Mouse (Mus musculus): Measurements from ENCODE around the gene Plekhj1.
A peak's percentile ranks its signal among the peaks of the same experiment; 100 is the strongest.
"Not testable (repeated sequence)": the region's sequence is repeated elsewhere in the genome, so short reads cannot be mapped to it uniquely, and the experiment has no call there.

Plekhj1 gene

GRCm38 (mm10) chr10:80826151-80827062 is 28.0 kb upstream of the Plekhj1 start, which contains the start of gene Oaz1:
TSS of gene Oaz1 (plus strand) at chr10:80826656.
- DNase-seq (ENCODE audit: low spot score), result peak; percentile 99

- no peak for DNase-seq (ENCODE audit: low spot score)
Measured at GRCm38 (mm10) chr10:80824827-80825226, 26.4 kb upstream of the Plekhj1 start.

- no peak for DNase-seq (ENCODE audit: low spot score)
Measured at GRCm38 (mm10) chr10:80823847-80824643, 25.6 kb upstream of the Plekhj1 start.

GRCm38 (mm10) chr10:80823316-80823715 is 24.9 kb upstream of the Plekhj1 start:
- no peak for DNase-seq (ENCODE audit: low spot score)

- no peak for DNase-seq (ENCODE audit: low spot score)
Measured at GRCm38 (mm10) chr10:80822528-80822927, 24.1 kb upstream of the Plekhj1 start.

- DNase-seq (ENCODE audit: low spot score), result peak; percentile 54
Measured at GRCm38 (mm10) chr10:80821991-80822390, 23.6 kb upstream of the Plekhj1 start.

- no peak for DNase-seq (ENCODE audit: low spot score)
Measured at GRCm38 (mm10) chr10:80819406-80819805, 21.0 kb upstream of the Plekhj1 start.

- no peak for DNase-seq (ENCODE audit: low spot score)
Measured at GRCm38 (mm10) chr10:80818599-80819281, 20.3 kb upstream of the Plekhj1 start.

GRCm38 (mm10) chr10:80817955-80818354 is 19.5 kb upstream of the Plekhj1 start:
- DNase-seq (ENCODE audit: low spot score), result not testable (repeated sequence)

GRCm38 (mm10) chr10:80817164-80817563 is 18.7 kb upstream of the Plekhj1 start:
- no peak for DNase-seq (ENCODE audit: low spot score)

GRCm38 (mm10) chr10:80816303-80816702 is 17.9 kb upstream of the Plekhj1 start:
- not testable (repeated sequence) for DNase-seq (ENCODE audit: low spot score)

- no peak for DNase-seq (ENCODE audit: low spot score)
Measured at GRCm38 (mm10) chr10:80814800-80815199, 16.4 kb upstream of the Plekhj1 start.

- no peak for DNase-seq (ENCODE audit: low spot score)
Measured at GRCm38 (mm10) chr10:80813366-80813765, 14.9 kb upstream of the Plekhj1 start, which contains the start of gene Jsrp1. TSS of gene Jsrp1 (minus strand) at chr10:80813498.

- DNase-seq (ENCODE audit: low spot score), result no peak
Measured at GRCm38 (mm10) chr10:80812391-80813041, 14.1 kb upstream of the Plekhj1 start.

GRCm38 (mm10) chr10:80810084-80810483 is 11.7 kb upstream of the Plekhj1 start:
- peak; percentile 29 for DNase-seq (ENCODE audit: low spot score)

GRCm38 (mm10) chr10:80808985-80809632 is 10.7 kb upstream of the Plekhj1 start:
- peak; percentile 41 for DNase-seq (ENCODE audit: low spot score)

- peak; percentile 47 for DNase-seq (ENCODE audit: low spot score)
Measured at GRCm38 (mm10) chr10:80808099-80808984, 9.9 kb upstream of the Plekhj1 start.

- DNase-seq (ENCODE audit: low spot score), result peak; percentile 85
Measured at GRCm38 (mm10) chr10:80807057-80807627, 8.7 kb upstream of the Plekhj1 start.

GRCm38 (mm10) chr10:80806341-80807056 is 8.1 kb upstream of the Plekhj1 start:
- DNase-seq (ENCODE audit: low spot score), result no peak
